Mouse (Mus musculus): ENCODE results near the gene Bmper.

The Bmper gene

DNA sequence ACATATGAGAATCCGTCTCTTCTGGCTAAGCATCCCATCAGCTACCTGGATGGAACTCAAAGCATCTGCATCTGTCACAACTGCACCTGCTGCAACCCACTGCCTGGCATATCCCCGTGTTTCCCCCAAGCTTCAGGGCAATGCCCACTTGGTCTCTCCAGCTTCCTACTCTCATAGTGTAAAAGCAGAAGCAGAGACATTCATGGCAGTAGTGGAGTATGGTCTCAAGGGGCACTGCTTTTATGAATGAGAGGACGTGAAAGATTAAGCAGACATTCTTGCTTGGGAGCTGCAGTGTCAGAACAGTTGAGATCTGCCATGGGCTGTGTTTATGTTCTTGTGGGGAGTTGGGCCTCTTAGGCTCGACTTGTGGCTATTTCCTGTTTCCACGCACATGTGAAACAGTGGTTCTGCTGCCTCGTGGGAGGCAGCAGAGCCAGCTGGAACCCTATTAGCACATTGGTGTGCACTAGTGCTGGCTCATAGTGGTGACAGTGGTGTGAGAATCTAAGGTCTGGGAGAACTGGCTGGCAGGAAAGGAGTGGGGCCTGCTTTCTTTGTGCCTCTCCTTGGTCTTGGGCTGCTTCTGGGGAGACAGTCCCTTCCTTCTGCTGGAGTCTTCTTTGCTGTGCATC, 12.6 kb downstream of the Bmper start:
- no peak for DNase-seq (ENCODE audit: low spot score)

DNA sequence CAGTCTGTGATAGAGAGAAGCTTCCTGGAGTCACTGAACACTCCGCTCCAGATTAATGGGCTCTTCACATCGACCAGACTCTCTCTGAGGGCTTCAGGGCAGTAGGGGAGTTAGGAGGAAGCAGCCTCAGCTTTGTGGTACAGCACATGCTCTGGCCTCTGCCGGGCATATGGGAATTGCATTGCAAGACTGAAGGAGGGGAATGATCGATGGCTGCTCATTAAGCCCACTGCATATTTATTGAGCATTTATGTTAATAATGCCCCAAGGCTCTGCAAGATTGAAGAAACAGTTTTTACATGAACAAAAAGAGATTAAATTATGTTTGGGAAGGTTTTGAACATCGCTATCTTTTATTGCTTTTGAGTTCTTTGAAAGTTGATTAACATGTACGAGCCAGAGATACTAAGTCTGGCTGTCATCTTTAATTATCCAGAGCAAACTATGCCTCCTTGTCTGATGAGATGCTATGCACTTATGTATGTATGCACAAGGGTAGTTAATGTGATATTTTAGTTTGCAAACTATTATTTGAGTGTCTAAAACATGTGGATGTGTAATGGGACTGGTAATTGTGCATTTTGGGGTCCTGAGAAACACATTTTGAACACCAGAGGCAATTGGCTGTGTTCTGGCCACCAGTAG, 13.9 kb downstream of the Bmper start:
- DNase-seq (ENCODE audit: low spot score), result peak; percentile 30

DNA sequence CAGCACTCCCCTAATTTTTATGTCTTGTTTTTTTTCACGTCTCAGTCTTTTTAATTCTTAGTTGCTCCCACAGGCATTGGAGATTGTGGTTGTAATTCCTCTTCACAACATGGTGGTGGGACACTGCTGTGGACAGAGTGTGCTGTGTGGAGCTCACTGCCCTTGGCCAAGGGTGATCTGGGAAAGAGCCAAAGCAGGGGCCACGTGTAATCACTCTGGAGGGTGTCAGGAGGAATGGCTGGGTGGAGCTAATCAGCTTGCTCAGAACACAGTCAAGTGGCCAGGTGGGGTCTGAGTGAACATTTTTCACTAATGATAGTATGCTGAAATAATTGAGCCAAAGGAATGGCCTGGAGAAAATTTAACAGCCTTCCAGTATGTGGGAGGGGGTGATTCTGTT, 16.1 kb downstream of the Bmper start:
- no peak for DNase-seq (ENCODE audit: low spot score)

DNA sequence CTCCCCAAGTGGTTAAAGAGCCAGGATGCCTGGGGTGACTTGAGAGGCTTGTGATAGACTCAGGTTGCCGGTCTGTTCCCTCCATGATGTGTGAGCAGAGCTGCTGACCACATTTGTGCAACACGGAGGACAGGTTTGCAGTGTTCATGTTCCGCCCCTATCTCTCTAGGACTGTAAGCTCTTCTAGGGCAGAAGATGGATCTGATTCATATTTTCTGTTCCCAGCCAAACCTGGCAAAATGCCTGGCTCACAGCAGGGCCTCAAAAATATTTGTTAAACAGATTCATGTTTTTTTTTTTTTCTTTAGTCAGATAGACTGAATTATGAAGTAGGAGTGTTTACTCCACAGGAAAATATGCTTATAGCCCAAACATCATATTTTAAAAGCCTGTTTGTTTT, 20.0 kb downstream of the Bmper start:
- DNase-seq (ENCODE audit: low spot score), result no peak

DNA sequence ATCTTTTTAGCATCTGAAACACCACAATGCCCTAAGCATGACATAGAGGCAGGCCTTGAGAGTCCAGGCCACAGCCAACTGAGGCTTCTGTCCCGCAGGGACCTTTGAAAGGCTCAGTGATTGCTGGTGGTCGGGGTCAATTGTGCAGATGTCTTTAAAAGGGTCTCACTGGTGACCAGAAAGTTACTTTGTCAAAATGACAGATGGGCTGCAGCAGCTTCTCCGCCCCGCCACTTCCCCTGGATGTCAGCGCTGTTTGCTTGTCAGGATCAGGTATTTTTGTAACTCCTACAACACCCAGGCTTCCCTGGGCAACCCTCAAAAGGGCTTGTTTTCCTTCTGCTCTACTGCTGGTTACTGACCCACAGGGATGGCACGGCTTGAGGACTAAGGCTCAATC, 21.0 kb downstream of the Bmper start:
- DNase-seq (ENCODE audit: low spot score), result peak; percentile 58

DNA sequence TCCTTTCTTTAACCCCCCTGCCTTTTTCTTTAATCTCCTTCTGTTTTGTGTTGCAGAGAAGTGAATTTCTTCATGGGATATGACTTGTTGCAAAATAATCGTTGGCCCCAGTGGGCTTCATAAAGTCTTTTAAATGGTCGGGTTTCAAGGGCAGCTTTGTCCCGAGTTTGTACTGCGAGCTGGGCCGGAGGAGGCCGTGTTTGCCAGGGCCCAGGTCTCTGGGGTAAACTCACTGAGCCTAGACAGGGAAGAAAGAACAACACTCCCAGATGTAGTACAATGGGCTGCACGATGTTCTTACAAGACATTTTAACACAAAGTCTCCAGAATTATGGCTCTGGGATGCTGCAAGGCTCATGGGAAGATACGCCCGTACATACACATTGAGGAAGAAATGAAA, 23.5 kb downstream of the Bmper start:
- DNase-seq (ENCODE audit: low spot score), result no peak

DNA sequence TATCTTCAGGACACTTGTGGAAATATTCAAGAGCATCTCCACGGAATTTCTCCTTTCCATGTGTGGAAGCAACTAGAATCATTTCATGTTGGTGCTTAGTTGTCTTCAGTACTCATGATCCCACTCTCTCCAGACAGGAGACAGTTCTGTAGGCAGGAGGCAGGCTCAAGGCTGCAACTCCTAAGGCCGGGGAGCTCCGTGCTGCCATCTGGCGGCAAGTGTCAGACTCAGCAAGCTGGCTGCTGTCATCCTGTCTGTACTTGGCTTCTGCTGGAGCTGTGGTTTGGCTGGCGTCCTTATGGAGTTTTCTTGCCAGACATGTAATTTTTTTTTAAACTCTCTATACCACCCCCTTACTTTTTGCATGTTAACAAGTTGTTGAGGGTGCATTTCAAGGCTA, 27.1 kb downstream of the Bmper start:
- DNase-seq (ENCODE audit: low spot score), result peak; percentile 91

DNA sequence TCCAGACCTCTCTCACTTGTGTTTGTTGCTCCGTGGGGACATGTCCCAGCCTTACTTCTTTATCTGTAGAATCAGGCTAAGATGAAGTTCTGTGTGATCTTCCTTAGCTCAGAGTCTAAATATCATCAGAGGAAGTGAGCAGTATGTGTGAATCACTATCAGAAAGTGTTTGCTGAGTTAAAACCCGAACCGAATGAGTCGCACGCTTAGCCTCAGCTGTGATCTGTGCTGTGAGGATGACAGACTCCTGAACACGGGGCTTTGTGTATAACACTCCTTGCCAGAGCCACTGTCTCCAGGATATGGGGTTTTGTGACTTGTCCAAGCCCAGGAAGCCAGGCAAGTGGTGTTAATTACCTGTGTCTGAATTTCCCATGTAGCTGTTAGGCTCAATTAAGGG, 28.1 kb downstream of the Bmper start:
- DNase-seq (ENCODE audit: low spot score), result no peak

DNA sequence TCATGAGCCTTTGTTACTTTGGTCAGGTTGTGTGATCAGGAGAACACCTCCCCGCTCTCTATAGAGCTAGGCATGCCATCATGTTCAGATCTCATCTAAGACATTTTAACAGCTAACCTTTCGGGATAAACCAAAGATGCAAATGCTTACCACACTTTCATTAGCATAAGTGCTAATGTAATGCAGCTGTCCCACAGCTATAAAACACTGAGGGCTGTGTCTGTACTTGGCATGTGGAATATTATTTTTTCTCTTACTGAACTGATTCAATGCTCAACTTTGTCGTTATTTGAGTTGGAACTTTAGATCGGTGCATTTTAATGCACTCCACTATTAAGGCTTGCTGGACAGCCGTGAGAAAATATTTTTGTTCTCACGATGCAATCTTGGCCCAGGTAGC, 30.7 kb downstream of the Bmper start:
- DNase-seq (ENCODE audit: low spot score), result no peak

DNA sequence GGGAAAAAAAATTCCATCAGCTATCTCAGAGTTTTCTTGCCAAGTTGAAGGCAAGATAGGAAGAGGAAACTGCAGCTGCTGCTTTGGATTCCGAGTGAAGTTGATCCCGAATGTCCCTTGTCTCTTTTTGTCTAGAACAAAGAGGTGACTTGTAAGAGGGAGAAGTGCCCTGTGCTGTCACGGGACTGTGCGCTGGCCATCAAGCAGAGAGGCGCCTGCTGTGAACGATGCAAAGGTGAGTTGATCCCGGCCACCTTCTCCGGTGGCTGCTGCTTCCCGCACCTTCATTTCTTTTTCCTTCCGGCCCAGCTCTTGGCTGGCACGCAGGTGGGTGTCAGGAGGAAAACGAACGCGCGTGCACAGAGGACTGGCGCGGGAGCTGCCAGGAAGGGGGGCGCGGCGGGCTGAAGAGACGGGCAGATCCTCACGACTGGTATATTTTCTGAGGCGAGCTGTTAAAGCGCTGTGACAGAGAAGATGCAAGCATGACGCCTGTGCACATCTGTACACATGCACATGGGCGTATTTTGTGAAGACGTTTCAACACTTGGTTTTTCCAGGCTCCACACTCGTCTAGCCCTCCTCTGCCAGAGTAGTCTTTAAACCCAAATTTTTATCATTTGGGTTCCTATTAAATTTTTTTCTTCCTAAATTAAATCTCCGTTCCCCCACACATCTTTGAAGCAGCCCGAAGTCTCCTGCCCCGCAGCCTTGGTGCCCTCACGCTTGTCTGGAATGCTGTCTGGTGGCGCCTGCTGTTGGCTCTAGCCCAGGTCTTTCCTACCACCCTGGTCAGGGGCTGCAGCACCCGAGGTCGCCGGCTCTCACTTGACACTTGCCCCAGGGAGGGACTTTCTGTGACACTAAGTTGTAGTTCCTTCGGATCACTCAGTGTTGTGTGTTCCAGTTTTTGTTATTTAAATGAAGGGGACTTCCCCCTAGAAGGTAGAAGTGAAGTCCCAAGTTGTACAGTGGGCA, 31.6 kb downstream of the Bmper start:
- no peak for DNase-seq (ENCODE audit: low spot score)

DNA sequence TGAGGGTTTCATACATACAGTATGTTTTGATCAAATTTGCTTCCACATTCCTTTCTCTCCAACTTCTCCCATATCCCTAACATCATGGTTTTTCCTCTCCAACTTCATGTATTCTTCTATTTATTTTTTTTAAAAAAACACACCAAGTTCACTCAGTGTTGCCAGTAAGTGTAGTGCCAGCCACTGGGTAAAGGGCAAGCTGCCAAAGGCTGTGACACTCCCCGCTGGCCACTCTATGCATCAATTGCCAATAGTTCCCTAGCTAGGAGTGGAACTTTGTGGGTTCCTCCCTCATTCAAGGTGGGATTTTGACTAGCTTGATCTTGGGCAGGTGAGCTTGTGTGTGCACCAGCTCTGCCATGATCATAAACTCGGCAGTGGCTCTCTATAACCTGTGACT, 33.0 kb downstream of the Bmper start:
- no peak for DNase-seq (ENCODE audit: low spot score)

DNA sequence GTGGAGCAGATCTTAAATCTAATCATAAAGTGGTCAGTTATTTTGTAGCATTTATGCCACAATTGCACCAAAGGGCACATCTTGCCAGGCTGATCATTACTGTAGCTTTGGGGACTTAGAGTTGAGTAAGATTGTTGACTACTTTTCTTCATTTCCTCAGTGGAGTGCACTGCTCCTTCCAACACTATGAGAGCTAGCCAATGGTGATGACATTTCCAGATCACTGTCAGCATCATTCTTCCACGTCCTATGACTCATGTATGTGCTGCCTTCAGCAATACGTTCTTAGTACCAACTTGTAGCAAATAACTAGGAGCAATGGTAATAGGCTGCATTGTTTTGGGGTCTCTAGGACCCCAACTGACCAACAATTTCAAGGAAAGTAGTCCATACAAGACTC, 33.7 kb downstream of the Bmper start:
- no peak for DNase-seq (ENCODE audit: low spot score)

DNA sequence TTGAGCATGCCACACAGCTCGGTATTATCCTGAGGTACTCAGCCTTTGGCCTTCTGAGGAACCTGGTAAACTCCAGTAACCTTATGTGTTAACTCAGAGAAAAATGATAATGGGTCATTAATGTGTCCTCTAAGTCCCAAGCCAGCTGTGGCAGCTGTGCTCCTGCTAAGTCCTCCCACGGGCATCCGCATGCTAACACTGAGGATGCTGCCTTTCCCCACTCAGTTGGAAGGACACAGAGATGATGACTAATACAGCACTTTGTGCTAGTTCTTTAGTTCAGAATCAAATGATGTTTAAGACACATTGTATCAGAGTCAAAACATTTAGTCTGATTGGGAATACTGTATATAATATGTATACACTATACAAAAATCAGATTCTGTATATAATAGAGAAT, 39.0 kb downstream of the Bmper start:
- no peak for DNase-seq (ENCODE audit: low spot score)

DNA sequence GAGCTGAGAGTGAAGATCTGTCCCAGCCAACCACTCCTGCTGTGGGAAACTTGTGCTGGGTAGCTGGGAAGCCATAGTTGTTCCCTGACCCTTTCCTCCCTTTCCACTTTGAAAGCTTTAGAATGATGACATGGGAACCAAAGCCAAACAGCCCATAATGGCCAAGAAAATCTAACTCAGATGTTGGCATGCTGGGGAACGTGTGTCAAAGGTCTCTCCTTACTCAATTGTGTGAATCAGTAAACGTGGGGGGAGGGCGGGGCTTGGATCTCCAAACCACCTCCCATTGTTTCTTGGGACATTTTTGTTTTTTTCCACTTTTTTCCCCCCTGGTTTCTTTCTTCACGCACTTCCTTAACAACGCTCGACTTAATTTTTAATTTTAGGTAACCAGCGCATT, 40.0 kb downstream of the Bmper start:
- no peak for DNase-seq (ENCODE audit: low spot score)

DNA sequence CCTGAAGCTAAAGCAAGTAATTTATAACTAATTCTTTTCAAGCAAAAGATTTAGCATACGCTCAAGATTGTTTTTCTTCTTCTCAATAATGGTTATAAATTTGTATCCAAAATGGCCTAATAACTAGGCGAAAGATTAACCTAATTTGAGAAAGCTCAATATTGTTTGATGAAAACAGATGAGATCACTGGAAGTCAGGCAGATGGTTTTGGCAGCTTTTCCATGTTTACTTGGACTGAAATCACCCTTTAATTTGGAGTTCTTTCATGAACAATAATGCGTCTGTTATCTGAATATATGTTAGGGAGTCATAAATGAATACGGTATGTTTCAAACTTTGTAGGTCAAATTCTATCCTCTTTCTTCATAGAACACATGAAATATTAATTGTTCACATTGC, 41.6 kb downstream of the Bmper start:
- DNase-seq (ENCODE audit: low spot score), result no peak

DNA sequence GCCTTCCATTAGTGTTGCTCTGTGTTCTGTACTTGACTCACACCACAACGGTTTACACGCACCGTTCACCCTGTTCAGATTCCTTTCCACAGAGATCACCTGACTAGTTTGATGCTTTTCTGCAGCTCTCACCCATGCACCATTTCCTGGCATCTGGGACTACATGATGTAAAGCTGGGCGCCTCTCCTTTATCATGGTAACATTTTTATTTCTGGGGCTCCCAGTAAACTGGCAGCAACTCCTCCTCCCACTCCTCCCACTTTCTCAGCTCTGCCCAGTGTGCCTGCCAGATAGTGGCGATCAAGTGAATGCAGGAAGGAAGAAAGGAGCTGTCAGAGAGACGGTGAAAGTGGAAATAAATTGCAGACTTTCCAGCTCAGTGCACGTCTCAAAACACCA, 45.7 kb downstream of the Bmper start:
- no peak for DNase-seq (ENCODE audit: low spot score)

DNA sequence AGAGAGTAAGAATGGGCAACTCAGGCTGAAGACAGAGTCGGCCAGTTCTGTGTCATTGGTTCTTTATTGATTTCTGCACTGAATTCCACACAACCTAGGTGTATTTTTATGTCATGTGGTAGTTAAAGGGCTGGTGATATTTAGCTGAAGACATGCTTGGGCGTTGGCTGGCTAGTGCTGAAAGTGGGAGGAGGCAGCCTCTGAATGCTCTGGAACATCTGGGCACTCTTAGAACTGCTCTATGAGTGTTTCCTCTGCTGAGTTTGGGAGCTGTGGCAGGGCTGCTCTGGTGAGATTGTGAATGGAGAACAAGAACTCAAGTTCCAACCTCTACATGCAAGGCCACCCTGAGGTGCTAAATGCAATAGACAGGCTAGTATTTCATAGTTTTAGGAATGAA, 46.2 kb downstream of the Bmper start:
- no peak for DNase-seq (ENCODE audit: low spot score)

DNA sequence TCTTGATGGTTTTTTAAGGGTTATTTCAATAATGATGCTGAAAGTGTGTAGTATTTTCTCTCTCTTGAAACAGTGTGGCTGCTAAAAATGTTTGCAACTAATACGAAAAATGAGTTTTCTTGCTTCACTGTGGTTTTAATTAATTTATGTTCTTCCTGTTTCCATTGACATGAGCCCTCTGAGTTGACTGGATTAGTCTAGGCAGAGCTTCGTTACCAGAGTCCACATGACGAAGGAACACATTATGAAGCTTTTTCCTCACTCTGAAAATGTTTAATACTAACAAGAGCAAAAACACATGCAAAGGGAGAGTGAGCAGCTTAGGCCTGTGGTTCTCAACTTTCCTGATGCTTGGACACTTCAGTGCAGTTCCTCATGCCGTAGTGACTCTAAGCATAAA, 53.4 kb downstream of the Bmper start:
- DNase-seq (ENCODE audit: low spot score), result no peak

DNA sequence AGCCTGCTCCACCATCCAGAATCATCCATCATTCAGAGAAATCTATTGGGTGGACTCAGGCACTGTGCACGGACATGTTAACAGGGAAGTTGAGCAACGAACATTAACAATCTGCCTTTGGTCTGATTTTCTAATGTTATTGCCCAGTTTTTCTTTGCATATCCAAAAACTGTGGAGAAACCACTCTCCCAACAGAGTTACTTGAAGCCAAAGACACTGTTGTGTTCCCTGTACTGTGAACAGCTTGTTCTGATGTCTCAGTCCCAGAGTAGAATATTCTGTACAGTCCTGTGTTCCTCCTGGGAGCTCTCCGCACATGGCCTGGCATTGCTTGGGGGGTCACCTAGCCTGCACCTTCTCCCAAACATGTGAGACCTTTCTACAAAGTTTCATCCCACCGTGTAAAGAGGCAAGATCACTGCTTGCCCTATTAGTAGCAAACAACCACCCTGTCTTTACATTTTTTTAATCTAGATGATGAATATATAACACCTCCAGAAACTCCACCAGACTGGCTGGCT, 62.1 kb downstream of the Bmper start:
- DNase-seq (ENCODE audit: low spot score), result no peak

DNA sequence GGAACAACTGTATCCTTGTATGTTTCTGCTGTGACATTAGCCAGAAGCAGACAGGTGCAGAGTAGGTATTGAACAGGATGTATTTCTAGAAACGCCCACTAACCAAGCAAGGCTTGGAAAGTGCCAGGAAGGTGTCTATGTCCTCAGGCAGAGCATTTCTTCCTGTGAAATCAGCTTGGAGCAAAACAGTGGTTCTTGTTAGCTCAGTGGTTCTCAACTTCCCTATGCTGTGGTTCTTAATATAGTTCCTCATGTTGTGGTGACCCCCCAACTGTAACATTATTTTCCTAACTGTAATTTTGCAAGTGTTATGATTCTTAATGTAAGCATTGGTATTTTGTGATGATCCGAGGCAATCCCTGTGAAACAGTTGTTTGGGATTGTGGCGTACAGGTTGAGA, 70.7 kb downstream of the Bmper start:
- no peak for DNase-seq (ENCODE audit: low spot score)

DNA sequence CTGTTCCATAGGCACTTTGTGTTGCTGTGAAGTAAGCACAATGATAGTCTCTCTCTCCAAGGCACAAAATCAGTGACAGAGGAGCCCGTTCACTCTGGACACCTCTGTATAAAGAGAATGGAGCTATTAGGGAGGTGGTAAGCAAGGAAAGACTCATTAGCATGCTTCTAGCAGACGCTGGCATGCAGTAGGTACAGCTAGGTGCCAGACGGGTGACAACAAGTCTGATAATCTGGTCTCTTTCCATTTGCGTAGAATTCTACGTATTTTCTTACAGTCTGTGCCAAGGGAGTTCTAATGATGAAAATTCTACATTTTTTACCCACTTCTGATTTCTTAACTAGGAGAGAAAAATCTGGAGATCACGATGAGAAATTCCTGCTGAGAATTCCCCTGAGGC, 72.7 kb downstream of the Bmper start:
- DNase-seq (ENCODE audit: low spot score), result no peak

DNA sequence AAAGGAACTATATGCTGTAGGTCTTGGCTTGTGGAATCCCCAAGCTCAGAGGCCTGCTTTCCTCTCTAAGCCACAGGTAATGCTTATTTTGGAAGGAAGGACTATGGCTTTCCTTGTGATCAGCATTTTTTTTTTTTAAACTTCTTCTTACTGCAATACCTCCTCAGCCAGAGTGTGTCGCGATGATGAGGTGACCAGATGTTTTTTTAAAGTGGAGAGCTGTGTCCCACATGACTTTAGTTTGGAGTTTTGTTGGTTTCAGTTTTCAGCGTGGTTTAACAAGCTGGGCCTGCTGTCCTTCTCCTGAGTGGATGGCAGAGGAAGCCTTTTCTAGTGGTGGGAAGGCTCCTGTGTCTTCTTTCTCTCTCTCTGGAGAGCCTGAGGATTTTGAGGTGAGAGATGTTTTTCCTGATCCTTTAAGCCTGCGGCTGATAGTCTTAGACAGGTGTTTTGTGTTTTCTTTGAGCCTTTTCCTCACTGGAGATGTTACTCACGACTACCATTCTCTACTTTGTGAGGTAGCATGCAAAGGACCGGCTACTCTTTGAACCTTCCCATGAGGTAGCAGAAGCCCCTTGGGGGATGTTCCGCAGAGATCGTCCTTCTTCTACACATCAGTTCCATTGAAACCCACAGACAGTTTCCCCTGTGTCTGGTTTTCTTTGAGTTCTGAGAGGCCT, 74.8 kb downstream of the Bmper start:
- DNase-seq (ENCODE audit: low spot score), result no peak

All from embryo, embryonic 10 days (tissue).